Mouse (Mus musculus) ES-CJ7 (cell line): Measurements from ENCODE around the gene Tanc1.
A peak's percentile ranks its signal among the peaks of the same experiment; 100 is the strongest.

Experiments used
- DNase-seq: peaks from one replicate; pipeline ENCODE4 v3.0.0; 2011; ENCODE audit warnings: low read depth, low spot score

Gene Tanc1

GRCm38 (mm10) chr2:59680736-59681135, 68.9 kb downstream of the Tanc1 start:
- DNase-seq, result no peak

DNA sequence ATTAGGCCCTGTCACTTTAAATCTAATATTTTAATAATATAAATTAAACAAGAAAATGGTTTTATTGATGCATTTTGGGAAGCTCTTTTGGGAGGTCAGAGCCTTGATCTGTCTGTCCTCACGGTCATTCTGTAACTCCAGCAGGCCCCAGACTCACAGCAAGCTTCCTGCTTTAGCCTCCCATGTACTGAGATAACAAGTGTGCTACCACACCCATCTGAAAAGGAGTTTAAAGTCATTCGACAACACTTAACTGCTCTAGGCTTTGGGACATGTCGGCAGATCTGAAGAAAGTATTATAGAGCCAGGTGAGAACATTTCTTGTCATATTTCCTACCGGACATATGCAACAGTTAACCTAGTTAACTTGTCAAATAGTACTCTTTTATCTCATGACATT, 69.3 kb downstream of the Tanc1 start:
- DNase-seq, result no peak

- DNase-seq, result no peak
Observed at GRCm38 (mm10) chr2:59684864-59685605, 73.2 kb downstream of the Tanc1 start.

GRCm38 (mm10) chr2:59685606-59685950, 73.7 kb downstream of the Tanc1 start:
- peak; percentile 62 for DNase-seq

GRCm38 (mm10) chr2:59688261-59689104, 76.6 kb downstream of the Tanc1 start:
- no peak for DNase-seq

- no peak for DNase-seq
Observed at GRCm38 (mm10) chr2:59691112-59691511, 79.3 kb downstream of the Tanc1 start.

DNA sequence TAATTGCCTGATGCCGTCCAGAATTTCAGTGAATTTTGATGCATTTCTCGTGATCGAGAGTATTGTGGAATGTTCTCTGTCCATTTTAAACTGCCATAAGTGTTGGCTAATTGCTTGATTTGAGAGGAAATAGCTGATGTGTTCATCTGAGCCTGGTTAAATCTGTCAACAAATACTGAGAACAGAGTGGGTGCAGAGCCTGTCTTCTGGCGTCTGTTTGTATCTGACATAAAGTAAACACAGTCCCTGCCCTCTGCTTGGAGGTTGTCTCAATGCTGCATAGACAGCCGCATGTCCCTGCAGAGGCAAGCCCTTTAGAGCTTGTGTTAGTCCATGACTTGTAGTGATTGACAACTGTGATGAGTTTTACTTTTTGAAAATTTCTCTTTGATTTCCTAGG, 81.6 kb downstream of the Tanc1 start:
- no peak for DNase-seq

GRCm38 (mm10) chr2:59697123-59697522, 85.3 kb downstream of the Tanc1 start:
- DNase-seq, result no peak

GRCm38 (mm10) chr2:59697722-59698634, 86.1 kb downstream of the Tanc1 start:
- peak; percentile 89 for DNase-seq

- DNase-seq, result no peak
Observed at GRCm38 (mm10) chr2:59698635-59699300, 86.9 kb downstream of the Tanc1 start.

DNA sequence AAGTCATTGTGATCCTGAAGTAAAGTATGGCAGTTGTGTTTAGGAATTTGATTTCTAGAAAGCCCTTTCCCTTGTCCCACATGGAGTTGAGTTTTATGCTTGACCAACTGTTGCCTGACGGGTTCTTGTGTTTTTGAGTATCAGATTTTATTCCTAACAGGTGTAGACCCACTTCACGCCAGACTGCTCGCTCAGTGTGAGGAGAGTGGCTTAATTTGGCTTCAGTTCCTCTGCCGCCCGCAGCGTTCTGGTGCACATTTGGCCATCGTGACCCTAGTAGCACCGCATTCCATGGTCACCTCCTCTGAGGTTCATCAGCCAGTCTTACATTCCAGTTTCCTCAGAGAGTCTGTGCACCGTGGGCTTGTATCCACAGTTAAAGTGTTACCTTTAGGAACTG, 88.1 kb downstream of the Tanc1 start:
- DNase-seq, result no peak

DNA sequence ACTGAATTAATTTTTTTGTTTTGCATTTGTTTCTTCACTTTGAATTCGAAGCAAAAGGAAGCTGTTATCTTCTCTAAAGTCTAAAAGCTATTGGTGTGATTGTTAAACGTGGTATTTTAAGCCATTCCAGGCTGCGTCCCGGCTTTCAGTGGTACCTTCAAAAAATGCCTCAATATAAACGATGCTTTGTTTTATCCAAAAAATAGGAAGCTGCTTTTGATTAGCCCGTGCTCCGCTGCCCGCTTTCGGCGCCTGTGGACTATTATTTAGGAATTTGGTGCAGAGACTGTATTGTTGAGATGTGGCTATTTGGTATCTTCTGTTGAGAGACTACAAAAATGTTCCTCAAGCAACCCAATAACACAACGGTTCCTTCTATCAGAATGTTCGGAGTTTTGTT, 93.4 kb downstream of the Tanc1 start:
- DNase-seq, result no peak

DNA sequence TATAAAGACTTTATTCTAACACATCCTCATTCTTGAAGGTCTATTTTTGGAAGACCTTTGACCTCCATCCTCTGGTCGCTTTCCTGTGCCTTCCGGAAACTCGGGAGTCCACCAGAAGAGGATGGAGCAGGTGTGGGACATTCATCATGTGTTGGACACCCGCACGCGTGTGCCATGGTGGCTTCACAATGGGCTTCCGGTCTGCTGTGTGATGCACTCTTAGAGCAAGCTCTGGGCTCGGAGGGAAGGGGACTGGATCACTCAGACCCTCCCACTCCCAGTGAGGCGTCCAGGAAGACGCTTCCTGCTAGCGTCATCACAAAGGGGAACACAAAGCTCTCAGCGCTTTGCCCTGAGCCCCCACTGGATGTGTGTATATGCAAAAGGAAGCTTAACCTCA, 95.0 kb downstream of the Tanc1 start:
- no peak for DNase-seq

DNA sequence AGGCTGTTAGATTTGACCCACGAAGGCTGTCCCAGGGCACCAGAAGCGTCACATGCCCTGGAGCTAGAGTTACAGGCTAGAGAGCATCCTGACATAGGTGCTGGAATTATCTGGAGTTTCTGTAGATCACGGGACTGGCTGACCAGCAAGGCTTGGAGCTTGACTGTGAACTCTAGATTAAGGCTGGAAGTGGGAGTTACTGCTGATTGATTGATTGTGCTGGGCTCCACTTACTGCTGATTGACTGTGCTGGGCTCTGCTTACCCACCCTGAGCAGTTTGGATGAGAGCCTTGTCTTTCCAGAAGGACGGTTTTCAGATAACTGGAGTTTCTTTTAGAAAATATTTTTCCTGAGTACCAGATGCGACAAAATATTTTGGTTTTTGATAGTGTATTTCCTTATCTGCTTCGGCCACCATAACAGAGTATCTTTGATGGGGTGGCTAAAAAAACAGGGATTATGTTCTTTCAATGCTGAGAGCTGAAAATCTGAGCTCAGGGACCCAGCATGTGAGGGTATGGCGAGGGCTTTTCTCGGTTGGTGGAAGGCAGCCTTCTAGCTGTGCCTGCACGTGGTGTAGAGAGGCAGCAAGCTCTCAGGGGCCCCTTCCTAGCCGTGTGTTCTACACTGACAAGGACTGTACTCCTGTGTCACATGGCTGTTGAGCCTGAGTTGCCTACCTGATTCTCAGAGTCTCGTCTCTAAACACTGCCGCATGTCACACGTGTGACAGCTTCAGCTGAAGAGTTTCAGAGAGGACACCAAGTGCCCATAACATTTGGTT, 96.3 kb downstream of the Tanc1 start:
- no peak for DNase-seq

DNA sequence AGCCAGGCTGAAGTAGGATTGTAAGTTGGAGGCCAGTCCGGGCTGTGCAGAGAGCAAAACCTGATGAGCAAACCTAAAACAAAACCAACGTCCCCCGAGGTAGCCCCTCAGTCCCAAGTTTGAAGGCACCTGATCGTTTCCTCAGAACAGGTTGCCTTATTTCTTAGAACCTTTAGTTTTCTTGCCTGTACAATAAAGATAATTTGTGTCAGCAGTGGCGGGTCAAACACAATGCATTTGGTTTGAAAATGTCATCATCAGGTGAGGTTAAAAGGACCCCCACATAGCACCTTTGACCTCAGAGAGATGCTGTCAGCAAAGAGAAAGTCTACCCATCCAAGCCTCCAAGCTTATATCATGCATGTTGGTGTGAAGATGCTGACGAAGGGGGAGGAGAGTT, 98.9 kb downstream of the Tanc1 start:
- DNase-seq, result no peak

GRCm38 (mm10) chr2:59711992-59712391, 100.2 kb downstream of the Tanc1 start:
- no peak for DNase-seq

DNA sequence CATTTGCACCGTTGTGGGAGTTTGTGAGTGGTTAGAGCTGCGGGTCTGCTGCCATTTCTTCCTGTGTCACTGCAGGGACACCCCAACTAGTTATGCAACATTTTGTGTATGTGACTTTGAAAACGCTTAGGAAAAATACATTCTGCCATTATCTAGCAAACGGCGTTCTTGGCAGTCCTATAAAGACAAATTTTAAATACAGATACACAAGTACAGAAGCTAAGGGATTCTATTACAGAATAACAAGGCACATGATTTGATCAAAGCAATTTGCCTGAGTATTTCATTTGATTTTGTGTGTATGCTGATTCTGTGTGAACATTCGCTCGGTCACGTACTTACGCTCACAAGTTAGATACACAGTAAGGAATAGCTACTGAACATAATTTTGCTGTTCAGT, 100.6 kb downstream of the Tanc1 start:
- DNase-seq, result no peak

GRCm38 (mm10) chr2:59713626-59714556, 102.0 kb downstream of the Tanc1 start:
- no peak for DNase-seq

- no peak for DNase-seq
Observed at GRCm38 (mm10) chr2:59714992-59715391, 103.2 kb downstream of the Tanc1 start.

- no peak for DNase-seq
Observed at GRCm38 (mm10) chr2:59716461-59716860, 104.6 kb downstream of the Tanc1 start.
